Mouse (Mus musculus): ENCODE data around the gene Gm19668.
"Not testable (repeated sequence)": the region's sequence is repeated elsewhere in the genome, so short reads cannot be mapped to it uniquely, and the experiment has no call there.

DNA sequence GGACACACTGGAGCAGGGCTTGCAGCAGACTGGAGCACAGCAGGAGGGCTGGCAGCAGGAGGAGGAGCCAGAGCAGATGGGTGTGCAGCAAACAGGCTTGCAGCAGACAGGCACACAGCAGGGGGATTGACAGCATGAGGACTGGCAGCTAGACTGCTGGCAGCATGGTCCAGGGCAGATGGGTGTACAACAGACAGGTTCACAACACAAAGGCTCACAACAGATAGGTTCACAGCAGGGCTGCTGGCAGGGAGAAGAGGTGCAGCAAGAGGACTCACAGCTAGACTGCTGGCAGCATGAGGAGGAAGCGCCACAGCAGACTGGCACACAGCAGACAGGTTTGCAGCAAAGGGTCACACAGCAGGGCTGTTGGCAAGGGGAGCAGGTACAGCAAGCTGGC is 48.2 kb downstream of the Gm19668 start:
- not testable (repeated sequence) for TF ChIP-seq CTCF, EP300 (IDR thresholded peaks at IDR 0.05; ENCODE audit: low read depth)
